Mouse (Mus musculus): ENCODE results near the gene Dysf.

- TF ChIP-seq POLR2A (IDR thresholded peaks at IDR 0.05; ENCODE audit: insufficient read depth, low read depth, low read length) (no peak), CTCF (IDR thresholded peaks at IDR 0.05; ENCODE audit: insufficient read depth, low read depth, low read length) (no peak)
Measured at GRCm38 (mm10) chr6:84017392-84017791, 9.0 kb downstream of the Dysf start.

All from olfactory bulb, adult 2 months (tissue).